Mouse (Mus musculus): ENCODE measurements at regions not wholly inside any gene's neighbourhood (a gene's known extent, or its start where the extent isn't known, plus 50 kb on each side); places are given as distances from the start of the nearest gene placed in this dataset.

- DNase-seq = no peak
These were observed 530.2 kb downstream of the Lmo4 start for GRCm38 (mm10) chr3:143674855-143675254.

GRCm38 (mm10) chr3:143674446-143674845, 530.6 kb downstream of the Lmo4 start:
- no peak for DNase-seq

- no peak for DNase-seq
These were observed 542.9 kb downstream of the Lmo4 start for GRCm38 (mm10) chr3:143662041-143662685.

- DNase-seq = no peak
These were observed 545.5 kb downstream of the Lmo4 start for GRCm38 (mm10) chr3:143659421-143659978.

GRCm38 (mm10) chr3:143647237-143647636, 557.8 kb downstream of the Lmo4 start:
- no peak for DNase-seq

GRCm38 (mm10) chr3:143646836-143647235, 558.2 kb downstream of the Lmo4 start:
- no peak for DNase-seq

- no peak for DNase-seq
These were observed 572.0 kb downstream of the Lmo4 start for GRCm38 (mm10) chr3:143633036-143633435.

GRCm38 (mm10) chr3:143631183-143631582, 573.8 kb downstream of the Lmo4 start:
- DNase-seq = no peak

- DNase-seq = no peak
These were observed 580.1 kb downstream of the Lmo4 start for GRCm38 (mm10) chr3:143624906-143625305.

GRCm38 (mm10) chr3:143622275-143622674, 582.7 kb downstream of the Lmo4 start:
- no peak for DNase-seq

GRCm38 (mm10) chr3:143619125-143619524, 585.9 kb downstream of the Lmo4 start:
- no peak for DNase-seq

GRCm38 (mm10) chr3:143614895-143615294, 590.1 kb downstream of the Lmo4 start:
- DNase-seq = no peak

- DNase-seq = no peak
These were observed 591.0 kb downstream of the Lmo4 start for GRCm38 (mm10) chr3:143614004-143614403.

- no peak for DNase-seq
These were observed 595.3 kb downstream of the Lmo4 start for GRCm38 (mm10) chr3:143609673-143610072.

- DNase-seq = no peak
These were observed 605.9 kb downstream of the Lmo4 start for GRCm38 (mm10) chr3:143599120-143599519.

- peak; percentile 29 for DNase-seq
These were observed 607.9 kb downstream of the Lmo4 start for GRCm38 (mm10) chr3:143596949-143597593.

- DNase-seq = no peak
These were observed 608.9 kb downstream of the Lmo4 start for GRCm38 (mm10) chr3:143596011-143596683.

- no peak for DNase-seq
These were observed 609.9 kb downstream of the Lmo4 start for GRCm38 (mm10) chr3:143595081-143595480.

GRCm38 (mm10) chr3:143594676-143595075, 610.3 kb downstream of the Lmo4 start:
- peak; percentile 64 for DNase-seq

- no peak for DNase-seq
These were observed 618.4 kb downstream of the Lmo4 start for GRCm38 (mm10) chr3:143586653-143587052.

GRCm38 (mm10) chr3:143584692-143585603, 620.1 kb downstream of the Lmo4 start:
- no peak for DNase-seq

GRCm38 (mm10) chr3:143576338-143577007, 628.5 kb downstream of the Lmo4 start:
- no peak for DNase-seq
